Mouse (Mus musculus) bone marrow, adult 2 months (tissue): ENCODE measurements at regions not wholly inside any gene's neighbourhood (a gene's known extent, or its start where the extent isn't known, plus 50 kb on each side); places are given as distances from the start of the nearest gene placed in this dataset.

Source experiments
- CTCF ChIP-seq: fragments of 200-500 bp; IDR thresholded peaks from 2 replicates; pipeline ENCODE4 v1.5.1; 2011; ENCODE audit warnings: low read length, control low read depth; ENCODE audit not compliant: control insufficient read depth, insufficient read depth
- POLR2A ChIP-seq: fragments of 200-500 bp; IDR thresholded peaks from 2 replicates; pipeline ENCODE4 v1.6.1; 2011; ENCODE audit warnings: low read depth, mild to moderate bottlenecking, control low read depth, low read length, borderline replicate concordance; ENCODE audit not compliant: control insufficient read depth

DNA sequence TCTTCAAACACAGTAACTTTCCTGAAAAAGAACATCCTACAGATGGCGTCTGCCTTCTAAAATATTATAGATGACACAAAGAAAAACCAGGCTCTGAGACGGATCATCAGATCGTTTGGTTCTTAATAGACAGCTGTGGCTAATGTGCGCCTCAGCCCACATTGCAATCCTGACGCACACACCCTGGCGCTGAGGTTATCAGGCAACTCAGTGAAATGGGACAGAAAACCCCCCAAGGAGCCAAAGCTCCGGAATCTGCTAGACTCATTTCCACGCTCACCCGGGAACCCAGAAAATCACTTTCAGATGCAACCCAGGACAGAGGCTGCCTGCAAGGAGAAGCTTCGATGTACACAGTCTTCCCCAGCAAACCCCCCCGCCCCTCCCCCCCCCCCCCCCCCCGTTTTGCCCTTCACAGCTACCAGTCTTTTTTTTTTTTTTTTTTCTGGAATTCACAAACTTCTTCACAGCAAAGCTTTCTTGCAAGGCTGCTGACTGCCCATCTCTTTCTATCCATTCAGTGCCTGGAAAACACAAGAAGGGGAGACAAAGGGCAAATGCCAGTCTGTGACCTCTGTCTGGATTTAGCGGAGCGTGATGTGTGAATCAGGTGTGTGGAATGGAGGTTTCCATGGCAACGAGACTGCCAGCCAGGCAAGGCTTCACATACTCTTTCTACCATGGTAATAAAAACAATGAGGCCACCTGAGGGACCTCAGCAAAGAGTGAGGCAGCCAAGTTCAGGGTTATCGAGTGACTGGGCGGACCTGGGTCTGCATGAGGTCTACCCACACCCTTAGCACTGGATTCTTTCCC lies 286.9 kb downstream of the Gm11361 start:
- TF ChIP-seq POLR2A (no peak), CTCF (no peak)
